Mouse (Mus musculus): Measurements from ENCODE around the gene Purb.

DNA sequence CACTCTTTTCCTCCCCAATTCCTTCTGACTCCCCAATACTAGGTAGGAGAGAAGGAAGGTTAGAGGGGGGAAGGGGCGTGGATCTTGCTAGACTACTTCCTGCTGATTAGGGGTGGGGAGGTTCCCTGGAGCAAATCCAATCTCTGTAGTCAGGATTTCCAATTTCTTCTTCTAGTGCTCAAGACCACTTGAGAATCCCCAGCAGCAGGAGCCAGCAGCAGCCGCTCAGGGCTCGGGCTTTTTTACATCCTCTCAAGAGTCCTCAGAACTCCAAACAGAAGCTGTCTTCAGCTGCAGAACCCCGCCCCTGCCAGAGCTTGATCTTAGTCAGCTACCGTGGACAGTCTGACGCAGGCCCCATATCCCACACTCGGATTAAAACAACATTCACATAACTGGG lies 11.8 kb upstream of the Purb start:
- no peak for TF ChIP-seq CTCF (IDR thresholded peaks at IDR 0.05; ENCODE audit: low read depth, low read length)
- no peak for TF ChIP-seq POLR2A (IDR thresholded peaks at IDR 0.05; ENCODE audit: borderline replicate concordance, low read depth, low read length)
